Mouse (Mus musculus) brain, embryonic 14.5 days (tissue): ENCODE results near the gene Mcrip1.

ENCODE experiments used
- CTCF ChIP-seq: fragments of 200-500 bp; IDR thresholded peaks from 2 replicates; pipeline ENCODE4 v1.5.1; 2012; ENCODE audit warnings: inconsistent platforms, mild to moderate bottlenecking, moderate library complexity, borderline replicate concordance; ENCODE audit not compliant: insufficient read depth, insufficient read length; ENCODE audit errors: extremely low read depth
- POLR2A ChIP-seq: fragments of 200-500 bp; IDR thresholded peaks from 2 replicates; pipeline ENCODE4 v1.6.1; 2012; ENCODE audit warnings: mild to moderate bottlenecking, inconsistent platforms, borderline replicate concordance; ENCODE audit not compliant: poor library complexity, insufficient read depth, insufficient read length, severe bottlenecking; ENCODE audit errors: extremely low read depth

DNA sequence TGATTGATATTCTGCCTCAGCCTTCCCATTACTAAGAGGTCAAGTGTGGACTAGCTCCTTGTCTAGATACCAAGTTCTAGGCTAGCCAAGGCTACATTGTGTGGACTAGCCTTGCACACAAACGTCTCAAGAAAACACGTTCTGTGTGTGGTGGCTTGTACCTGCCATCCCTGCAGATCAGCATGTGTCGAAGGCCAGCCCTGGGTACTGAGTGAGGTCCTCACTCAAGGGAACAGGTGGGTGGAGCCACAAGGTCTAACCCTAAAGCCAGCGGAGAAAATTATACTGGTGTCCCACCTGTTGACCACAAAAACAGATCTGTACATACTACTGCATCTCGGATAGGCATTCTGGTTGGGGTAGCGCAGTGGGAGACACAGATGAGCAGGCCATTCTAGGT is 49.6 kb downstream of the Mcrip1 start:
- TF ChIP-seq CTCF, result no peak
- no peak for TF ChIP-seq POLR2A
